Mouse (Mus musculus): Measurements from ENCODE around the gene Mt2.
A peak's percentile ranks its signal among the peaks of the same experiment; 100 is the strongest.

Mt2 gene

DNA sequence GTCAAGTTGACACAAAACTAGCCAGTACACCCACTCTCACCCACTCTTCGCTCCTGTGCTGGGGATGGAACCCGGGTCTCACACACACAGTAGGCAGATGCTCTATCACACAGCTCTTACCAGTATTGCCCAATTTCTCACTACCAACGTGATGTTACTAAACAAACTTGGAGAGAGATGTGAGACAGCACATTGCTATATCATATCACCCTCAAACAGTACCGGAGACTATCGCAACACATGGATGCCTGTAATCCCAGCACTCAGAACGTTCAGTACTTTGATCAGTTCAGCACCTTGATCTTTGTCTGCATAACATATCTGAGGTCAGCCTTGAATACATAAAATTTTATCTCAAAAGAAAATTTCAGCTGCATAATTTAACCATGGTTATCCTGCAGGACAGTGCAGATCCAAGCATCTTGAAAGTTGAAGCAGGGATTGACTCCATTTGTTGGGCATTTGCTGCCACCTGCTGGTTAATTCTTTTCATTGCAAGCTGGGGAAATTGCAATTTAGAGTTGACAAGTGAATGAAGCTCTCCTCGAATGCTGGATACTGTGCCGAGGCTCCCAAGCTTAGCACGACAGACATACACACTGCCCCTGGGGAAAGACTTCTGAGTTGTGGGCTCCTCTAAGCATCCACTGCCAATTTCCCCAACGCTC is 26.9 kb downstream of the Mt2 start:
- peak; percentile 84 for DNase-seq (ENCODE audit: extremely low spot score)

DNA sequence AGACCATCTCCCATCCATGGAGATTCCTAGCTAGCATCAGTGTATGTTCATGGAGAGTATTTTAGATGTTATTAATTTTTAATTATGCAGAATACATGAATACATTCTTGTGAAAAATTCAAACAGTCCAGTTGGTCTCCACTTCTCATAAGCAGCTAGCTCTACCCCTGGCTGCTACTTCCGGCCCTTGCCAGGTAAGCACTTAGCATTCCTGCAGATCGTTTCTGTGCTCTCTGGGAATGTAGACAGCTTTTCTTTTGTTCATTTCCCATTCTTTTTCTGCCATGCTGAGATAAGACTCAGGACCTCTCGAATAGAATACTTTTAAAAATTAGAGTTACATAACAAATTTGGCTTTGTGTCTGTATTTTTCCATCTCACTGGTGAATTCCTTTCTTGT is 31.6 kb downstream of the Mt2 start:
- DNase-seq (ENCODE audit: extremely low spot score) = no peak

DNA sequence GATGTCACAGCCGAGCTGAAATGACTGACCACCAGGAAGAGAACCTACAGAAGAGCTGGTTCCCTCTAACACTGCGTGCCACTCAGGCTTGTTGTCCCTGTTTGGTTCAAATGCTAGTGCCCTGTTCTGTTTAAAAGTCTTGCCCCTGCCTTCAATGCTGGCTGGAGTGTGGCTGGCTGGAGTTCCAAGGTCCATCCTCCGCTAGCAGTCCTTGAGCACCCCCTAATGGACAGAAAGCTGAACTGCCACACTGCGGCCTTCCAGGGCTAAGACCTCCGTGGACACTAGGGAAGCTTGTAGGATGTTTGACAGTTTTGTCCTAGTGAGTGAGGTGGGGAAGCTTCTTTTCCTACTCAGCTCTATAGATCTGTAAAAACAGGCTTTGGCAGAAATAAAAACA is 33.3 kb downstream of the Mt2 start:
- DNase-seq (ENCODE audit: extremely low spot score) = peak; percentile 82

DNA sequence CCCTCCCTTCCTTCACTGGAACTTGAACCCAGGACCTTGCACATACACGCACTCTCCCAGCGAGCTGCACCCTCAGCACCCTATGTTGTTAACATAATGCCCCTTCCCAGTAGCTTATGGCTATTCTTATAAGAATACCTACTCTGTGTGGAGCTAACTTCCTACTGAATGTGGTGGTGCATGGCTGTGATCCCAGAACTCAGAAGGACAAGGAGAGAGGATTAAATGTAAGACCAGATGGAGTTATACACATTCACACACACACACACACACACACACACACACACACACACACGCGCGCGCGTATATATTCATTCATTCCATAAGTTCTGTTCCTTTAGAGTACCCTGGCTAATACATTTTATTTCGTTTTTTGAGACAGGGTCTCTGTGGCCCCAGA is 33.8 kb downstream of the Mt2 start:
- no peak for DNase-seq (ENCODE audit: extremely low spot score)

DNA sequence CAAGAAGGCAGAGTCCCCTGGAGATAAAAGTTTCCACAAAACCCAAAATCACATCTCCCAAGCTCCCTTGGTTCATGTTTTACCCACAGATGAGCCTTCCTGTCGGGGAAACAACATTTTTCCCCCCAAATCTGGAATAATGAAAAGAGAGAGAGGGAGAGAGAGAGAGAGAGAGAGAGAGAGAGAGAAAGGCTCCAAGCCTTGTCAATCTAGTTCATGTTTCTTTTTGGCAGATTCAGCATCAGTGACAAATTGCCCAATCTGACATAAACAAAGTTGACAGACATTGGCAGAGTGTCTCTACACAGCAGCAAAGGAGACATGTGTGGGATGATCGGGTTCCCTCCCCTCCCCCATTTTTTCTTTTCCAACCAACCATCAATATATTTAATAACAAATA is 35.0 kb downstream of the Mt2 start:
- no peak for DNase-seq (ENCODE audit: extremely low spot score)

DNA sequence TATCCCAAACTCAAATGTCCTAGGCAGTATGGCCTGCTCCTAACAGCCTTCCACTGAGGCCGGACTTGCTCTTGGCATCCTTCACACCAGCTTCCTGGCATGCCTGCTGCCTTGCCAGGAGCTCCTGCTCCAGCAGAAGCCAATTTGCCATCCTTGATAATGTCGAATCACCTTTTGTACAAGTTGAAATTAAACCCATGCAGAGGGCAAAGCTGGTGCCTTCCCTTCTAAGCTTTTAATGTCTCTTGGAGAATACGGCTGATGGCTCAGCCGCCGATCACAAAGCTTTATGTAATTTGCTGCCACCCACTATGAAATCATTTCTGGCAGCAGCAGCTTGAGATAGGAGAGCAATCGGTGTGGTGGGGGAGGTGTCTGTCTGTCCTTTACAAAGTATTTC is 37.2 kb downstream of the Mt2 start:
- DNase-seq (ENCODE audit: extremely low spot score) = no peak

DNA sequence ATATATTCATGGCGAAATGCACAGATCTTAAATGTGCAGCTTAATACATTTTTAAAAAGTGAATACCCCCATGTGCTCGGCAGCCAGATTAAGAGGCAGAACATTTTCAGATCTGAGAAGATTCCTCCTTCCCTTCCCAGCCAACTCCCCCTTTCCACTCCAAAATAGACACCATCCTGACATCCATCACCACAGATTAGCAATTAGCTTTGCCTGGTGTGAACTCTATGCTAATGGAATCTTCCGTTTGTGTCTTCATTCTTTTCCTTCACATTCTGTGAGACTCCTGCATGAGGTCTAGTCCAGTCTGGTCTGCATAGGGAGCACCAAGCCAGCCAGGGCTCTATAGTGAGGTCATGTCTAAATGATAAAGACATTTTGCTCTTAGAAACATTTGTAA is 37.8 kb downstream of the Mt2 start:
- DNase-seq (ENCODE audit: extremely low spot score) = no peak

DNA sequence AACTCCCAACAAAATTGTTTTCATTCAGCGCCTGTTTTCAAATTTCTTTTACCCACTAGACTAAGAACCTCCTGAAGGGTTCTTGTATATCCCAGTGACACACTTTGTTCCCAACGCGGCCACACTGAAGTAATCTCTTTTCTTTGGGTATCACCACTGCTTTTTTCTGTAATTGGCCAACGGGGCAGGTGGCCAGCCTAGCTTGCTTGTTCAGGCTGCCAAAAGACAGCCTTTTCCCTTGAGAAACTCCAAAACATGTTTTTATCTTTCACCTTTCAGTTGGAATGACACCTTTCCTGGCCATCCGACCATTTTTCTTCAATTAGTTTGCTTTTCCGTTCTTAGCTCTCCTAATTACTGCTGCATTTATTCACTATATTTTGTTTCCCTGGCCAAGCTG is 41.4 kb downstream of the Mt2 start:
- no peak for DNase-seq (ENCODE audit: extremely low spot score)

DNA sequence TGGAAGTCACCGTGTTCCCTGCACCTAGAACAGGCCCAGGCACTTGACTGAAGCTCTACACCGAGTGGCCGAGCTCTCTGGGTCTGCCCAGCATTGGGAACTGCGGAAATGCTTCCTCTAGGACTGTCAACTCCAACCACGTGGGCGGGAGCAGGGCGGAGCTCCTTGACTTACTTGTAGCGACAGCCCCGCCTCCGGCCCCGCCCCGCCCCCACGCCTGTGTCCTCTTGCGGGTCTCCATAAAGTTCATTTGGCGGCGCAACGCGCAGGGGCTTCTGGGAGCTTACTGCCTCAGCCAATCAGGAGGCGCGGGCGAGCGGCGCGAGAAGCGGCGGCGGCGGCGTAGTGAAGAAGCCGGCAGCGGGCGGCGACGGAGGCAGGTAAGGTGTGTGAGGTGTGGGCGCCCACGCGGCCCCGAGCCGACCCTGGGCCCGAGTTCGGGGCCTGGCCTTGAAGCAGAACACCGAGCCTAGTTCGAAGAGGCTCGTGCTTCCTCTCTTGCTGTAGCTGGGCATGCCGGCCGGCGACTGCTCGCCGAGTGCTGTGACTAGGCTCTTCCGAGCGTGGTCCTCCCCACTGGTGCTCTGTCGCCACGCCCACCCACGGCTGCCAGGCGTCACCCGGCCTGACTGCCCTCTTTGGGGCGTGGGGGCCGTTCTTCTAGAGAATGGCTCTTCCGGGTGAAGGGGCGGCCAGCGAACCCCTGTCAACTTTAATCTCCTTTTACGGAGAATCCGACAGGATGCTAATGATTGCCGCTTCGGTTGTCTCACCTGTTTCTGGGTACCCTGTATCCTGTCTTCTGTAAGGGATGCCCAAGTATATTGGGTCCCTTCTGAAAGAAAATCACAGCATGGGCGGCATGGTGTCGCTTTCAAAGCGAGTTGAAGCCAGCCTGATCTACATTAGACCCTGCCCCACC is 42.0 kb downstream of the Mt2 start, which contains the start of gene Nup93:
Gene Nup93, plus strand, starts transcription at position 313 of the 922 bp plus-strand sequence.
- DNase-seq (ENCODE audit: extremely low spot score) = peak; percentile 99
